In the genomic region with DNA sequence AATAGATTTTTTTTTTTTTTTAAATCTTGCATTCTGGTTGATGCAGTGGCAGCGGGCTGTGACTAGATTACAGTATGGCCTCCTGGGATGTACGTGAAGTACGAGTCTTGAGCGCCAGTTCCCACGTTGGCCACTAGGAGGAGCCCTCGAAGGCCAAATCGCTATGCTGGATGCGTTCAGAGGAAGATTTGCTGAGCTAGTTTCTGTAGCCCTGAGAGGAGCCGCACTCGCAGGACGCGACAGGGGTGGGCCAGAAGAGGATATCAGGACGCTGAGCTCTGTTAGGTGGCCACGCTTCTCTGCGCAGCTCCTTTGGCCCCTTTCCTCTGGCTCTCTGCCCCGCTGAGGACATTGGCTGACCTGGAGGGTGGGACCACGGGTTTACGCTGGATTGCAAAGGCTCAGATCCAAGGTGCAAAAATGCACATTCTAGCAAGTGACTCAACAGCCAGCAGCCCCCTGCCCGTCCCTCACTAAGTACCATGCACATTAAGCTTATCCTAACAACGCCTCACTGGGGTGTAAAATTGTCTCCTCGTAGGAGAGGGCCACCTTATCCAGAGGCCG, we compare ENCODE assay signal across 8 mouse cellular contexts. TPM values are rescaled to one million over a fixed set of nuclear protein-coding genes. Genes with fewer than 3 reads are reported as not detected.
A peak's percentile ranks its signal among the peaks of the same experiment; 100 is the strongest.
DNase-seq lines count a peak whose midpoint lies in the region; ATAC-seq lines count a peak whose summit lies in the region.

No protein-coding gene starts in this region.

- H3K36me3 ChIP-seq in intestine, embryonic 15.5 days: no peaks in the 10 kb centered on the region

- no peaks in the 10 kb centered on the region for H3K27me3 ChIP-seq in intestine, embryonic 15.5 days (replicated peaks)

- peak; percentile 85 for DNase-seq in adrenal gland, adult 2 months
- DNase-seq in embryo, embryonic 11 days: peak; percentile 90
- peak; percentile 85 to 87 for DNase-seq in gastrocnemius, postnatal 36 days
- DNase-seq in left cerebral cortex, postnatal 25 days (ENCODE audit: low spot score in 2 of 2): peak; percentile 89 to 94
- peak; percentile 91 for DNase-seq in mesoderm, embryonic 11.5 days (ENCODE audit: low read depth, low spot score)
- DNase-seq in right cerebral cortex, postnatal 25 days: peak; percentile 85
- peak; percentile 79 to 88 for DNase-seq in urinary bladder, postnatal 36 days (ENCODE audit: low spot score in 2 of 2)

- peaks cover 25% of the 10 kb centered on the region for H3K4me1 ChIP-seq in intestine, embryonic 15.5 days (replicated peaks)

- intact Hi-C loops in gastrocnemius, postnatal 36 days (cut with DNase I): loop anchor here (2.0 to 10.0 kb wide), 3 partner anchors 62 to 290 kb away; partner anchors contain the start of gene Ccn5
- intact Hi-C loops in left cerebral cortex, postnatal 25 days (cut with DNase I): loop anchor here (1.0 to 10.0 kb wide), 4 partner anchors 59 to 290 kb away; partner anchors contain the start of gene Ccn5

- peak overlapping the region; percentile 66 for H3K4me2 ChIP-seq in intestine, embryonic 15.5 days (replicated peaks)

- no peaks in the 10 kb centered on the region for H3K9me3 ChIP-seq in intestine, embryonic 15.5 days

- H3K4me3 ChIP-seq in intestine, embryonic 15.5 days (replicated peaks): peak overlapping the region; percentile 20

- 6% methylated on average over 22 of the region's 22 CpGs for WGBS in intestine, embryonic 15.5 days

- peak overlapping the region; percentile 36 for H3K9ac ChIP-seq in intestine, embryonic 15.5 days

- peak; percentile 71 for ATAC-seq in intestine, embryonic 15.5 days

- H3K27ac ChIP-seq in intestine, embryonic 15.5 days: peak overlapping the region; percentile 68

RNA-seq across cellular contexts. Expression of gene Hnf4a, which starts 28.4 kb away (rescaled TPM):
- total RNA-seq in adrenal gland, adult 2 months (2021): 1 to 10 TPM in 1 of 2 experiments, under 1 TPM in 1; 0.14 to 1.1 TPM
- 0.15 TPM in 1 of 2 replicates, not detected in the other for polyA plus RNA-seq in adrenal gland, adult 2 months (2012; rRNA removed)
- not detected for total RNA-seq in gastrocnemius, postnatal 36 days (2021)
- polyA plus RNA-seq in intestine, embryonic 15.5 days (2015; fragmentation: Nextera tagmentation; extraction: Ambion mirVana): 85.1 and 85.9 TPM in 2 replicates
- not detected for total RNA-seq in left cerebral cortex, postnatal 25 days (2021)

RNA-seq across cellular contexts. Expression of gene R3hdml, which starts 42.9 kb away (rescaled TPM):
- total RNA-seq in adrenal gland, adult 2 months (2021): not detected
- polyA plus RNA-seq in adrenal gland, adult 2 months (2012; rRNA removed): not detected in 2 replicates
- total RNA-seq in gastrocnemius, postnatal 36 days (2021): not detected
- polyA plus RNA-seq in intestine, embryonic 15.5 days (2015; fragmentation: Nextera tagmentation; extraction: Ambion mirVana): 0.35 and 0.39 TPM in 2 replicates
- not detected for total RNA-seq in left cerebral cortex, postnatal 25 days (2021)

Comparison
In these comparisons a context has a peak if more than half of its experiments do, and no peak if none do; other contexts are left out.
1. Peak in every context shown above with its lines: DNase-seq, ATAC-seq, H3K4me3 ChIP-seq and H3K27ac ChIP-seq.